Mouse (Mus musculus) right cerebral cortex, postnatal 14 days (tissue): ENCODE results near the gene Cdc14b.
A peak's percentile ranks its signal among the peaks of the same experiment; 100 is the strongest.

Experiments used
- DNase-seq: peaks from one replicate; pipeline ENCODE4 v3.0.0; 2022

Cdc14b gene

DNA sequence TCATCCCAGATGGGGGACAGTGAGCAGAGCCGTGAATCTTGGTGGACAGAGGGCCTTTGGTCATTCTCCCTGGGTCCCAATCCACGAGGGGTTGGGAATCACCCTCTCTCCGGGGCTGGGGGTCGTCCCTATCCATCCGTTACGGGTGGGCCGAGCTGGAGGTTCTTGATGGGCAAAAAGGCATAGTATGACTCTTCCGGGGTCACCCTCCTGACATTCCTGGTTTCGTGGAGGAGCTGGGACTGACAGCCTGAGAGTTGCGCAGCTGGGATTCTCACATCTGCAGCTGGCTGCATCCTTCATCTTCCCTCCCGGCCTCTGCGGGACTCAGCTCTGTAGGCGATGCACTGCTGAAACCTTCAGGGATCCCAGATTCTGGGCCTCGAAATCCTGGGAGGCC, 112.5 kb downstream of the Cdc14b start:
- peak; percentile 24 for DNase-seq

DNA sequence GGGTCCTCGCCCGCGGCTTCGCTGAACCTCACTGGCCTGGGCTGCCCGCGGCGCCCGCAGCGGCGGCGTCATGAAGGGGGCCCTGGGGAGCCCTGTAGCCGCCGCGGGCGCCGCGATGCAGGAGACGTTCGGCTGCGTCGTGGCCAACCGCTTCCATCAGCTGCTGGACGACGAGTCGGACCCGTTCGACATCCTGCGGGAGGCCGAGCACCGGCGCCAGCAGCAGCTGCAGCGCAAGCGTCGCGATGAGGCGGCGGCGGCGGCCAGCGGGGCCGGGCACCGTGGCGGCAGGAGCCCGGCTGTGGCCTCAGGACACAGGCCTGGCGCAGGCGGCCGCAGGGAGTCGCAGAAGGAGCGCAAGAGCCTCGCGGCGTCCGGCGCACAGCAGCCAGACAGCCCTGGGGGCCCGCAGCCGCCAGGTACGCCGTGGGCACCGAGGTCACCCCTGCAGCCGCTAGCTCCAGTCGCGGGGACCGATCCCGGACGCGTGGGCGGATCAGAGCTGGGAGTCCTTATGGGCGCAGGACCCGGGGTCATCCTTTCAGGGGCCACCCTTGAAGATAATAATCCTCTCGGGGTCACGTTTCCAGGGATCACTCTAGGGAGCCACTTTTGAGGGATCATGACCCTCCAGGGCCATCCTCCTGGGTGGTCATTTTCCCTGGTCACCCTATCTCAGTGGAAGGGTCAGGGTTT, 113.0 kb downstream of the Cdc14b start:
- peak; percentile 64 for DNase-seq

DNA sequence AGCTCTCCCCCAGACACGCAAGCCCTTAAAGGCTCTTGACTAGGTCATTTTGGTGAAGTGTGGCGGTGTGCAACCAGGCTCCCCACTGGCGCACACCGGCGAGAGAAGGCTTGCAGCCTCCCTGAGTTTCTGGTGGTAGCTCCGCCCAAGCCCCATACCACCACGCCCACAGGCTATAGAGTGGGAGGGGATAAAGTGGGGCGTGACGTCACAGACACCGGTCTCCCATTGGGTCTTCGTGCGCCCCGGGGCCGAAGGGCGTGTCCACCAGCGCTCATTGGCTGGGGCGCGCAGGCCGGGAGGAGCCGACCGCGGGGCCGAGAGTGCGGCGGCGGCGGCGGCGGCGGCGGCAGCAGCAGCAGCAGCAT, 113.6 kb downstream of the Cdc14b start, which contains the start of gene Habp4:
Habp4 (plus strand) TSS at position 277 of the 368 bp plus-strand sequence.
- DNase-seq, result peak; percentile 98

DNA sequence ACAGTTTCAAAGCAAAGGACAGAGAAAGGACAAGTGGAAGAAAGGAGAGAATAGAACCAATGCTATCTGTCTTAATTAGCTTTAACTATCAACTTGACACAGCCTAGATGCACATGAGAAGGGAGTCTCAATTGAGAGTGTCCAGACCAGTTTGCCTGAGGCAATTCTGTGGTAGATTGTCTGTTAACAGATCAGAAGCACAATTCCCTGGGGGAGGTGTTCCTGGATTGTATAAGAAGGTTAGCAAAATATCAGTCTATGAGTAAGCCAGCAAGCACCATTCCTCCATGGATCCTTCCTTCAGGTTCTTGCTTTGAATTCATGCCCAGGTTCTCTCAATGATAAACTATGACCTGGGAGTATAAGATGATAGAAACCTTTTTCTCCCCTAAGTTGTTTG, 118.1 kb downstream of the Cdc14b start:
- DNase-seq, result no peak

DNA sequence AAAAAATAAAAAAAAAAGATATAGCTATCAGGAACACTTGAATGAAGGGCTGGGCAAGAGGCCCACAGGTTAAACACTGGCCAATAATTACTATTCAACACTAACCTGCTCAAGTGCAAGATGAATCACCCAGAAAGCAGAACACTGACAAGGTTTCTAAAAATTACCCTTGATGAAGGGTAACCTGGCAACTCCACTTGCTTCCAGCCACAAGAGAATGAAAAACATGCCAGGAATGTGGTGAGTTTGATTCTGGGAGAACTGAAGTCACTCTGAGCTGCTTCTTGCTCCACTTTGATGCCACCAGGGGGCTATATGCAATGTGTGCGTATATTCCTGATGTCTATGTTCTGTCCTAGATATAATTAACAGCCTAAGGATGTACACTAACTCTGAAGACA, 119.9 kb downstream of the Cdc14b start:
- DNase-seq, result no peak

DNA sequence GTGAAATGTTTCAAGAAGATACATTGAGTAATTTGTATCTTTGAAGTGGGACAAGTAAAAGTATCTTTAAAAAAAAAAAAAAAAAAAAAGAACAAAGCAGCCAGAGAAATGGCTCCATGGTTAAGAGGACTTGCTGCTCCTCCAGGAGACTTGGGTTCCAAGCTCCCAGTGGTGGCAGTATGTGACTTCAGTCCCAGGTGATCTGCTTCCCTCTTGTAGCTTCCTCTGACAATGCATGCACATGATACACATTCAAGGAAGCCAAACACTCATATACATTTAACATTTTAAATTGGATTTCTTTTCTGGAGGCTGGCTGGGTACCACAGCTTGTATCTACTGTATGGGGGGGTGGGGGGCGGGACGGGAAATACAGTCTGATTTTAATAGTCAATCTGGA, 120.4 kb downstream of the Cdc14b start:
- no peak for DNase-seq

DNA sequence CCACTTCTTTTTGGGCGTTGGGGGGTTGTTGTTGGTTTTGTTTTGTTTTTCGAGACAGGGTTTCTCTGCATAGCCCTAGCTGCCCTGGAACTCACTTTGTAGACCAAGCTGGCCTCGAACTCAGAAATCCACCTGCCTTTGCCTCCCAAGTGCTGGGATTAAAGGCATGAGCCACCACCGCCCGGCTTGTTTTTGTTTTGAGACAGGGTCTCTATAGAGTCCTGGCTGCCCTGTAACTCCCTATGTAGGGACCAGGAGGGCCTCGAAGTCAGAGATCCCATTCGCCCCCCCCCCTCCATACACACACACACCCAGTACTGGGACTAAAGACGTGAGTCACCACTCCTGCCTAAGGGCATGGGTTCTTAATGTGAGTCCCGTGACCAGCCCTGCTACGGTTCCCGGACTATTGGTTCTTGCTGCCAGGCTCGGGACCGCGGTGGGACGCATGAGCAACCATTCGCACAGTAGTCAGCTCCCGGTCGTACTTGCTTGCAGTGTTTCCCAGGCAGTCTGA, 121.3 kb downstream of the Cdc14b start:
- DNase-seq, result no peak

DNA sequence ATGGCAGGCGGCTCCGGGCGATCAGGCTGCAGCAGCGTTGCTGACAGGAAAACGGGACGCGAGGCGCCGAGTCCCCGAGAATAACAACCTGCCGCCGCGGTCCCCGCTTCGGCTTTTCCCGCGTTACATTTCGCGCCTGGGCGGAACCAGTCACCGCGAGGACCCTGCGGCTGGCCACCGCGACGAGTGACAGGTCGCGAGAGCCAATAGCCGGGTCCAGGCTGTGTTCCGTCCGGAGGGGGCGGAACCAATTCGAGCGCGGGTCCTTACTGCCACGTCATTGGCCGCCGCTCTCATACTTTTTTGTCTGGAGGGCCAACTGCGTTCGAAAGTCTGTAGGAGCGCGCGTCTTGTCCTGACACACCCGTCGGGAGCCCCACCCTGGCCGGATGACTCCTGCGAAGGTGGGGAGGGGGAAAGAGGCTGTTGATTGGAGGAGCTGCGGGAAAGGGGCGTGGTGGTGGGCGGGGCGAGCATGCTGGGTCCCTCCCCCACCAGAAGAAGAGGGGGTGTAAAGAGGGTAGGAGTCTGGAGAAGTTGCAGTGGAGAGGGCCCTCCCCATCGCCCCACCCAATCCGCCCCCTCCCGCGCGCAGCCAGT, 121.9 kb downstream of the Cdc14b start, which contains the start of gene Zfp367:
Zfp367 (minus strand) TSS at position 120 of the 600 bp plus-strand sequence.
- peak; percentile 96 for DNase-seq

DNA sequence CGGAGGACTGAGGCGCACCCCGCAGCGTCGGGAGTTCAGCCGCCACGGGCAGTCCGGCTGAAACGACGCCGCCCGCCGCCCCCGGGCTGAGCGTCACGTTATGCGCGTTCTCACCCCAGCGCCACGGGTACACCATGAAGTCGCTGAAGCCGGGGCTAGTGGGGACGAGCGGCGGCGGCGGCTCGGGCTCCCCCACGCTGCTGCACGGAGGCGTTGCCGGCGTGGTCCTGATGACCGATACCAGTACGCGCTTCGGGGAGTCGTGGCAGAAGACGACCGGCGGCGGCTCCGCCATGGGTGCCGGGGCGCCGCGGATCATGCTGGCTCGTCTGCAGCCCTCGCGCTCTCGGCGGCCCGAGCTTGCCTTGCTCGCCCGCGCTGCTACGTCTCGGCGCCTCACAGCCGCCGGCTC, 122.4 kb downstream of the Cdc14b start:
- peak; percentile 63 for DNase-seq

DNA sequence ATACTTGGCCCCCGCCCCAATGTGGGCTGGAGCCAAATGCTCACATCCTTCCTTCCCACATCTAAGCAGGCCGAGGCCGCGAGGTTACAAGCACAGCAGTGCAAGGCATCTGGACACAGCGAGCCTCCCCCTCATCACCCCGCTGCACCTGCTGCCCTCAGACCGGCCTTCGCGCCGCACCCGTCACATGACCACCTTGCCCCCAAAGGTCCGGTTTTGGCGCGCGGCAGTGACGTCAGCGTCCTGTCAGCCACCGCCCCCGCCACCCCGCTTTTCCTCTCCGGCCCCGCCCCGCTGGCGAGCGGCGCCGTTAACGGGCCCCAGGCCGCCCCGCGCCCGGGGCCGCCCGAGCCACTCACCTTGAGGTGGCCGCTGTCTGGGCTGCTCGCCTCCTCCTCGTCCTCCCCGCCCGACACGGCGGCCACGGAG, 122.8 kb downstream of the Cdc14b start:
- peak; percentile 87 for DNase-seq

DNA sequence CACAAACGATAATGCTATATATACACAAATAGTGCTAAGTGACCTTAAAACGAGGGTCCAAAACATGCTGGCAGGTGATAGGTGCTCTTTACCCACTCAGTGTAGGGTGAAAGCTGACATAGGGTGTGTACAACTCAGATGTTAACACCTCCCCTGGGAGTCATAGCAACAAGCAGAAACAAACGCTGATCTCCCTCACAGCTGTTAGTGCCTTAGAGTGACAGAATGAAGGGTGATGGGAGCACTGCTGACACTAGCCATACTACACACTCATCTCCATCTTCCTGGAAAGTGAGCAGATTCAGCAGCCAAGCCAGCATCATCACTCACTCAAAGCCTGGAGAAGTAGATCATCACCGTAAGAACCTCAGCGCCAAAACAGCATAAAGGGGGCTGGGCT, 125.0 kb downstream of the Cdc14b start:
- DNase-seq, result no peak
